Mouse (Mus musculus): ENCODE results near the gene Atxn1.

Atxn1 gene

DNA sequence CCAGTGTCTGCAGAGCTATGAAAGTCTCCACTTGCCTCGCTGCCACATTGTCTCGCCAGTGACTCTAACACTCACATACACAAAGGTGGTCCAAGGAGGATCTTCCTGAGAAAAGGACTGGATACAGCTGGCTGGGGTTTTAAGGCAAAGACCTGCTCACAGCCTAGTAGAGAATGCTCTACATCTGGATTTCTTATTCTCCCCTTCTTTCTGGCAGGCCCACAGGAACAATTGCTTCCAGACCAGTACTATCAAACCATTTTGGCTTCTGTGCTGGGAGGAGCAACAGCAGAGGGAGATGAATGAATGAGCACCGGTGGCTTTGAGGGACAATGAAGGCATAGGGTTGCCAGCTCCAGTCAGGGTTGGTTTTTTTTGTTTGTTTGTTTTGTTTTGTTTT lies 265.8 kb downstream of the Atxn1 start:
- no peak for DNase-seq

DNA sequence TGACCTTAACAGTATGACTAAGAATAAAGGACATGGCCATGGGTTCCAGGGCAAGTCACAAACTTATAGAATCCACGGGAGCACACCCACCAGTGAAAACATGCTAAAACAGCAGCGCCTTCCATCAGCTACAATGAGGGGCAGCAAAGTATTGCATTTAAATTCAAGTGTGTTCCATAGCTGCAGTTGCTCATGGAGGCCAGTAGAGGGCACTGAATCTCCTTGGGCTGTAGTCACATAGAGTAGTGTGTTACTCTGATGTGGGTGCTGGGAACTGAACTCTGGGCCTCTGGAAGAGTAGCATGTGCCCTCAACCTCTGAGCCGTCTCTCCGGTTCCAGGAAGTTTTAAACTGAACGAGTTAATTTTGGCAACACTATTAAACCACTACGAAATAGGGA lies 268.8 kb downstream of the Atxn1 start:
- no peak for DNase-seq

DNA sequence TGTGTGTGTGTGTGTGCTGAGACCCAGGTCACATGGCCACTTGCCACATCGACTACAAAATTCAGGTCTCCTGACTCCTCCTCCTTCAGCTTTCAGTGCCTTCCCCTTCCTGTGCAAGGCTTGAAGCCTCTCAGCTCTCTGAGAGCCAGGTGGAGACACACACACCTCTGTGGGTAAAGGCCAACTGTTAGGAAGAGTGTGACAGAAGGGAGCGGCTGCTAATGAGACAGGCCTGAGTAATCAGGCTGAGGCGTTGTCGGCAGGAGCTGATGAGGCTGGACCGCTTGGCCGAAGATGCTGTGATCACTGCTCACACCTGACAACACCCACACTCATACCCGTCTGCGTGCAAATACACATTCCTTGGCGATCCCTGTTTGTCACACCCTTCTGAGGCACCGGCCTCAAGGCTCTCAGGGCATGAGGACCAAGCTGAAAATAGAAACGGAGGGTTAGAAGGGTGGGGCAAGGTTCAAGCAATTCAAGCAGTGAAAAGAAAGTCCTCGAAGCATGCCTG lies 269.8 kb downstream of the Atxn1 start:
- DNase-seq, result peak; percentile 23

DNA sequence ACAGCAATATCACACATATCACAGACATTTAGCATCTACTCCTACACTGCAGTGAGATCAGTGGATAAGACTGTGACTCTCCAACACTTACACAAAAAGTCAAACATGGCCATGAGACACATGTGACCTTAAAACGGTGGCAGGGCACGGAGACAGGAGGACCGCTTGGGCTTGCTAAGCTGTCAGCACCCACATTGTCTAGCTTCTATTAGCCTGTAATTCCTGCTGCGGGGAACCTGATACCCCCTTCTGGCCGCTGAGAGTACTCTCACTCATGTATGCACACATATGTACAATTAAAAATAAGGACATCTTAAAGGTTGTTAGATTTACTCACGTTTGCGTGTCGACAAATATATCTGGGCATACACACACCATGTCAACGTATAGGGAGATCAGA lies 270.9 kb downstream of the Atxn1 start:
- DNase-seq, result no peak

DNA sequence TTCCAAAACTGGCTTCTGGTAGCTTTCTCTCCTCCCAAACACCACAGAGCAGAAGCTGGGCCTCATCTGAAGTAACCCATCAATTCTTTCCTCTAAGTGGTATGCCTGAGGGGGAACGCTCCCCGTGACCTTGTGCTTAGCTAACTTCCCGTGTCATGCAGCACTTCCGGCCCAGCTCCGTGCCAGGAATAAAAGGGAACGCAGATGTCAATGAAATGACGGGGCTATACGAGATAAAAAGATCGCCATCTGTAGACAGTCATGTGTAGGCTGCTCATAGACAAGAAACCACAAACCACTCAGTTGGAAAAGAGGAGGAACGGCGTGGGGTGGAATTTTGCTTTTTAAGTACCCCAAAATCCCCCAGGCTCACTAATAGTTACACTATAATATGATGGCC lies 271.3 kb downstream of the Atxn1 start:
- DNase-seq, result no peak

DNA sequence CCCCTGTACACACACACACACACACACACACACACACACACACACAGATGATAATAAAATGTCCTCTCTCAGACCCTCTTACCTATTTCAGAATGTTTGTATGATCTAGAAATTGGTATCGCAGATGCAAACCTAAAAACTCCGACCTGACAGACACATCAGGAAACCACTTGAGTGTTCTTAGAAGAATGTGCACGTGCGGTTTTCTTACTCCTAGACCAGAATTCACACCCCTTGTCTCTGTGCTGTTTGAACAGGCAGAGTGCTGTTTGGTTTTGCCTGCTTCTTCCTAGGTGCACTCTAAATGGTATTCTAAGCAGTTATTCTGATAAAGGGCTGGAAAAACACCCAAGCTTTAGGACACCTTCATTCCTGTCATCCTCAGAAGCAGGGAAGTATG lies 271.7 kb downstream of the Atxn1 start:
- DNase-seq, result no peak

DNA sequence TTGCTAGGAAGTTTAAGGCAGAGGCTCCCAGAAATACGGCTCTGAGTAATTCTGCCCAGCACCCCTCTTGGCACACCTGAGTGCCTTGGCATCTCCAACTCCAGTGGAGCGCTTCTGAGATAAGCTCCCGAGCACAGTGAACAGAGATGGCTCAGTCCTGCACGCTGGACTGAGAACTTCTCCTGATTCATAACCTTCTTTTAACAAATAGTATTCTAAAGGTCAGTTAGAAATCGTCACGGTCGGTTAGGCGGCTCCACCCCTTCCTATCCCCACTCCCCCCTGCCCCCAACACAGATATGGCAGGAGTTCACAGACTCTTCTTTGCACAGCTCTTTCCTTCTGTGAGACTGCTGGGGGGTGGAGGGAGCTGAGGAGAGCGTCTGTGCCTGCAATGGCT lies 272.4 kb downstream of the Atxn1 start:
- DNase-seq, result no peak

DNA sequence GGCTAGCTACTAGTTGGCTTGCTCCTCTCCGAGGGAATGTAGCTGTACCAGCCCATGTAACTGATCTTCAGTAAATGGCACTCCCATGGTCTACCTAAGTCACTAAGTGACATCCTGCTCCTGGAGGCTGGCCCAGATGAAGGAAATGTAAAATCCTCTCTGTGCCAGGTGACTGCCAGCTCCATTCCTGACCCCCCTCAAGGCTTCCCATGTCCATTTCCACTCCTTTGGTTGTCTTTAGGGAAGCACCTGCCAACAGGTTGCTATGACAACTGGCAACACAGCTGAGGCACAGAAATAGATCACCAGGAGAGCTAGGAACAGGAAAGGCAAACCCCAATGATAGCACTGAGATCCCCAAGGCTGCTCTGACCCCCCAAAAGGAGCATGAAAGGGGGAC lies 274.4 kb downstream of the Atxn1 start:
- DNase-seq, result peak; percentile 24

DNA sequence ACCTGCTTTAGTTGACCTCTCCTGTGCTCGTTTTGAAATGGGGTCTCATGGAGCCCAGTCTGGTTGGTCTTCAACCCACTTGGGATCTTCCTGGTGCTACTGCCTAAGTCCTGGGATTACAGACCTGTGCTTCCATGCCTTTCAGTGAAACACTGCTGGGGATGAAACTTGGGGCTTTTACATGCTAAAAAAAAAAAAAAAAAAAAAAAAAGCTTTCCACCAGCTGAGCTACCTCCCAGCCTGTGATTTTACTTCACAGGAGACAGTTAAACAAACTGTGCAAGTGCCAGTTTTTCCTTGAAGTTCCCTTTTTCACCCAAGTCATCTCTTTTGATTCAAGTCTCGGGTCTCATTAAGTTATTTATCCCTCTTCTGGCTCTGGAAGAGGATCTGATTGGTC lies 275.9 kb downstream of the Atxn1 start:
- DNase-seq, result no peak

DNA sequence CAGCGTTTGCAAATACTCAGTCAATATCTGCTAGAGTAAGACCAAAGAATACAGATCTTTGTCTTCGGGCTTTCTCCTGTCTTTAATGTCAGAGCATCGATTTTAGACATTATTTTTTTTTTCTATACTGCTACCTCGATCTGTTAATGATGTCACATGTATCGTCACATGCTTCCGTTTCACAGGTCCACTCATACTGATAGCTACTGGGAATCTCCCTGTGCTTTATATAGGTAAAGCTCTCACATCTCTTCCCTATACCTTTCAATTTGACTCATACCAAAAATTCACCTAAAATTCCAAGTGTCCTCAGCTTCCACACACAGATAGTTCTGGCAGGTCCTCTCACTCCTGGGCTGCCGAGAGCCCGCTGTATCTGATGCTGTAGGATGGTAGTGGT lies 277.2 kb downstream of the Atxn1 start:
- DNase-seq, result no peak

DNA sequence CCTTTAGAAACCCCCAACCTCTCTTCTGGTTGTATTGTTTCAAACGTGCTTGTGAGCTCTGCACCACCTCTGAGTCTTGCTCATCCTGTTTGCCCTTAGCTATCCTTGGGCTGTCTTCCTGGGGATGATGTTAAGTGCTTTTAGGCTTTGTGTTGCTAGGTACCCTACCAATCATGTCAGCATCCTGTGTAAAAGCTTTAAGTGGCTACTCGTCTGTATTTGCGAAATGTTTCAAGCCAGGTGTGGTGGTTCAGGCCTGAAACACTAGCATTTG lies 278.6 kb downstream of the Atxn1 start:
- DNase-seq, result no peak

DNA sequence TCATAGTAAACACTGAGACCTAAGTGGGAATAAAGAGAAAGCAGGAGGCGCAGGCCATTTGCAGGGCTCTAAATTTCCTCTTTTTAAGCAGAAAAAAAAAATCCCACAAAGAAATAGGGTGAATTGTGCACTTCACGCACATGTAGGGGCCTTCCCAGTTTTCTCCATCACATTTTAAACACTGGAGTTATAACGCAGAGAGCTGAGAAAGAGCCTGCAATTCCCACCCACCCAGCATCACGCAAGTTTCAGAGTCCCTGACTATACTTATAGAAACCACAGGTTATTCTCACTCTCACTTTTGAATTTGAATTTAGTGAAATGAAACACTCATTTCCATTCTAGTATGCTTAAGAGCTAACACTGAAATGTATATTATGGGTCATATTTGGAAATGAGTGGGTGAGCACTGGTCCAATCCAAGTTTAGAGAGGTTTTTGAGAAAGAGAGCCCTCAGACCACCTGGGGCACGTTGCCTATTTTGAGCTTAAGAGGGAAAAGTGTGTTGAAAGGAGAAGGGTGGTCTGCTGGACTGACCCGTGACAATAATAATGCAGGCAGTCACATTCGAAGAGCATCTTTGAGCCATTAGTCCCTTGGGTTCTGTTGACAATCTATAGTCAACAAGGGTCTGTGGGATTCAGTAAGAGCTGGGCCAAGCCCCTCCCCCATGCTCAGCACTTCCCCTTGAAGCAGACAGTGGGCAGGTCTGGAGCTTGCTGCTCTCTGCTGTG lies 279.1 kb downstream of the Atxn1 start:
- DNase-seq, result no peak

DNA sequence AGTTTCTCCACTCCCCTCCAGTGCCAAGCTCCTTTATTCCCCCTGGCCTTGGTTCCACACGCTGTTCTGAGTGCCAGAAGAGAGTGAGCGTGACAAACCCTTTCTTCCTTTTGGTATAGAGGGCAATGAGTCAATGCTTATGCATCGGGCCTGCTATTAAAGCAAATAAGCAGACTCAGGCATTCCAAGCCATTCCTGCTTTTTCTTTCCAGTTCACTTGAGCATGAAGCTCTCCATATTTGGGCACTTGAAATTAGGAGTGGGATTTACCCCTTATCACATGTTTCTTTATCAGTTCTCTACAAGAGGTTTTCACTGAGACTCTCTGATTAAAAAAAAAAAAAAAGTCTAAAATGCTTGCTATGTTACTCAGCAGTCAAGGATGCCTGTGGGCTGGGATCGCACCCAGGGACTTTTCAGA lies 279.9 kb downstream of the Atxn1 start:
- no peak for DNase-seq

DNA sequence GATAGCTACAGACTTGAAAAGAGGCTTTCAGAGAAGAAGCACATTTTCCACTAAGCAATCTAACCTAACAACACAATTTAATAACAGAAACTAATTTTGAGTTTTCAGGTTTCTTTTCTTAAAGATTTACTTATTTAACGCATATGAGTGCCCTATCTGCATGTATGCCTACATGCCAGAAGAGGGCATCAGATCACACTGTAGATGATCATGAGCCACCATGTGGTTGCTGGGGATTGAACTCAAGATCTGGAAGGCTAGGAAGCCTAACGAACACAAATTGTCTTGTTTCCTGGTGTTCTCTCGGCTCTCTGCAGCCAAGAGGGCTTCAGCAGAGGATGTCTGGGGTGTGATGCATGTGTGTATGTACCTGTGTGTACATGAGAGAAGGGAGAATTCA lies 280.8 kb downstream of the Atxn1 start:
- no peak for DNase-seq

DNA sequence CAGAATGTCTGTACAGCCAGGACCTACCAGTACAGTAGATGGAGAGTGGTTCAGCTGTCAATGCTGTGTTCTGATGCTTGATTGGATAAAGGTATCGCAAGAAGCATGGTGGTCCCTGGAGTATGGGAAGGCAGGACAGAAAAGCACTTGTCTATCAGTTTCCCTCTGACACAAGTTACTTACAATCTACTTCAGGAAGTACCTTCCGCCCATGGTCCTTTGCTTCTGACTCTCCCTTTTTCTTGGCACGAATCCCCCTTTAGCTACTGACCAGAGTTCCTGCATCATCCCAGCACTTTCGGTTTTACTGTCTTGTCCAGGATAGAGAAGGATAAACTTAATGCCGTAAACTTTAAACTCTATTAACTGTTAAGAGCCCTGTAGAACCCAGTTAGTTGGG lies 283.6 kb downstream of the Atxn1 start:
- no peak for DNase-seq

DNA sequence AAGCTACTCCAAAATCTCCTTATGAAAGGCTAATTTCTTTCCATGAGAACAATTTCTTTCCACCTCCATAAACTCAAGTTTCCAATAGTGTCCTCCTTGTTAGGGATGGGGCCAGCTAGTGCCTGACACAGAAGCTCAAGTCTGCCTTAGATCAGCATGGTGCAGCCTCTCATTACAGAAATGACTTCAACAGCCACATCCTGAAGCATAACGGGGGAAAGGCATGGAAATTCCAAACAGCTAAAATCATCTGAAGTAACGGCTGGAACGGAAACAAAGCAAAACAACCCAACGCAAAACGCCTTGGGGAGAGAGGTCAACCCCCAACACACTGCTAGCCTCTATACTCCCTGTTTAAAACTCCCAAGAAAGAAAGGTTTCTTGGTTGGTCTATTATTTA lies 284.2 kb downstream of the Atxn1 start:
- DNase-seq, result no peak

DNA sequence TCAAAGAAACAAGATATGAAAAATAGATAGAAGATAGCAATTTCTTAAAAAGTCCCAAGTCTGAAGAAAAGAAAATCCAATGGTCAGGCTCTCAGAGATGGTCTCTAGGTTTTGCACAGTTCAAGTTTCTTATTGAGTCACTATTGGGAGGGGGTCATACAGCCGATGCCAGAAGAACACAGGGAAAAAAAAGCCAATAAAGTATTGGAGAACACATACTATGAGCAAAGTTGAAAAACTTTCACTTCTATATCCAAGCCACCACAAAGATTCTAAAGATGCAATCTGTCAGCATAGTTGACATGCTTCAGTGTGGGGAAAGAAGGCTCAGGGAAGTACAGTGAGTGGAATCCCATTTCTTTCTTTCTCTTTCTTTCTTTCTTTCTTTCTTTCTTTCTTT lies 285.7 kb downstream of the Atxn1 start:
- no peak for DNase-seq

DNA sequence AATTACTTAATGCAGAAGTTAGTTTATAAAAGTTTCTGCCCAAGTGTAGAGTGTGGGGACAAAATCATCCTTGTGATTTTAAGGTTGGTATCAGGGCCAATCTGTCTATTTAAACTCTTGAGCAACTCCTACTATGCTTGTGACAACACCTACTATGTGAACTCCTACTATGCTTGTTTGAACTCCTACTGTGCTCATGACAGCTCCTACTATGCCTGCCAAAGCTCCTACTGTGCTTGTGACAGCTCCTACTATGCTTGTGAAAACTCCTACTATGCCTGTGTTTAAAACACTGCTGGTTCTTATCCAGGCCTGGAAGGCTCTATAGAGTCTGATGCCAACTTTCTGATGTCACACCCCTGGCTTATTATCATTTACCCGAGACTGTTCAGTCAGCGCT lies 292.2 kb downstream of the Atxn1 start:
- DNase-seq, result no peak

DNA sequence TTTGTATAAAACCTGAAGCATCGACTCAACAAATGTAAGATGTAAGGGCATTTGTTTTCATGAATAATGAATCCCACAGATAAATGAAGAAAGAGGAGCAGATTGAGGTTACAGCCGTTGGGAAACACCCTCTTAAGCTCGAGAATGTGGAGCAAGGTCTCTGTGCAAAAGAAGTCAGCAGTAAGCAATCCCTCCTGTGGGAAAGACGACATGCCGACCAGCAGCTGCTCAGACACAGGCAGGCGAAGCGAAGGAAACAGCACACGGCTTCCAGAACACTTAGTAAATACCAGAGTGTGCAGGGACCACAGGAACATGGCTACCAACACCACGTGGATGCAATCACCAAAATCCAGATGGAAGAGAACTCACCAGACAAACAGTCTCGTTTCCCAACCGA lies 294.8 kb downstream of the Atxn1 start:
- DNase-seq, result no peak

DNA sequence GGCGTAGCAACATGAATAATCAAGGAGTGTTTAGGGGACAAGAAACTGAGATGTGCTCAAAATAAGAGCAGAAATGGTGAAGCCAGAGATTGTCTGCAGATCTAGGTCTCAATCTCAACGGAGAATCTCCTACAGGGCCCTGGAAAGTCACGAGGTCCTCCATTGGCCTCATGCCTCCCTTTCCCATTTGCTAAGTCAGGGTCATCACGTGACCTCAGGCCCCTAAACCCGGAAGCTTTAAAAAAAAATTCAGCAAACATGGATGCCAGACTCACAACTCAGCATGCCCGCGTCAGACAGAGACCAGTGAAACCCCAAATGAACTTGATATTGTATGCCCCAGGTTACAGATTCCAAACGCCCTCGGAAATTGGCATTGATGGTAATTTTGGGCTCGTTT lies 302.0 kb downstream of the Atxn1 start:
- DNase-seq, result no peak

DNA sequence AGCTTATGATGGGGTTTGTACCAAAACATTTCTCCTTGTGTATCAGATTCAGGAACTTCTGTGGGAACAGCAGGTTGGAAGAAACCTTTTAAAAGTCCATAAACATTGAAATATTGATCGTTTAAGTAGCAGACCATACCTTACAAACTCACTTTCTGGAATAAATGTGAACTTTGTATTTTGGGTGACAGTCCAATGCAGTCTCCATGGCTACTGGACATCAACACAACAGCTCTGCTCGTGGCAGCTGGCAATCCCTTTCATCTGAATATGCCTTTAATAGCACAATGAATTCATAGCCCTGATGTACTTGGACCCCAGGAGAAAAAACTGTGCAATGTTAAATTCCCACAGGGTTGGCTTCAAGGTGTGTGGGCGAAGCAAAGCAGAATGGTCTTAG lies 302.6 kb downstream of the Atxn1 start:
- DNase-seq, result no peak

DNA sequence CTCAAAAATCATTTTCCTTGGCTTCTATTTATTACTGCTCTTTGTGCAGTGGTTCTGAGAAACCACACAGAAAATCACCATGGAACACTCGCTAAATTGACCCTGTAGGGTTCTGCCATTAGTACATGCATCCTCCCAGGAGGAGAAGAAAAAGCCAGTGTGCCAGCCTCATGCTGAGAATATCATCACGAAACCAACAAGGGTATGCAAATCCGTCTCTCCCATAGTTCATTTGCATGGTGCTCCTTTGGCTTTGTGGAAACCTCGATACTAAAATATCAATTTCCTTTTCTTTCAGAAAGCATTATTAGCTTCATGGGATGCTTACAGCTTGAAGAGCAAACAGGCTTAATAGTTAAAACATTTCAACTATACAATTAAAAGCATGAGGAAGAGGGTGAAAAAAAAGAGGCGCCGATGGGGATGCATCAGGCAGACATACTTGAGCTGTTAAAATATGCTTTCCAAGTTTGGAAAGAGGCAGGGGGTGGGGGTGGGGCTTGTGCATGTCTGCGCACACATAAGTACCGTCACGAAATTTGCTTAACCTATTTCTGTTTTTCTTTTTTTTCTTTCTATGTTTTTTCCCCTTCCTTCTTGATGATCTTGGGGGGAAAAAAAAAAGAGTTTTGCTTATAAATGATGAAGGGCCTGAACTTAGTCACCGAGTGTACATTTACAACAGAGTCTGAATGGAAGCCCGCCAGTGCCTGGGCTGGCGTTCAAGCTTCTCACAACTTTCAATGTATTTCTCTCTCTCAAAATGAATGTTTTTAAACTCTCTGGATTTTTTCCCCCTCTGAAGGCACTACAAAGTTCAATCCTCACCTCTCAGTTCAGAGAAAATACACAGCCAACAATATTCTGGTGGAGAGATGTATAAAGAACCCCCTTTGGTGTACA lies 303.3 kb downstream of the Atxn1 start:
- DNase-seq, result no peak

DNA sequence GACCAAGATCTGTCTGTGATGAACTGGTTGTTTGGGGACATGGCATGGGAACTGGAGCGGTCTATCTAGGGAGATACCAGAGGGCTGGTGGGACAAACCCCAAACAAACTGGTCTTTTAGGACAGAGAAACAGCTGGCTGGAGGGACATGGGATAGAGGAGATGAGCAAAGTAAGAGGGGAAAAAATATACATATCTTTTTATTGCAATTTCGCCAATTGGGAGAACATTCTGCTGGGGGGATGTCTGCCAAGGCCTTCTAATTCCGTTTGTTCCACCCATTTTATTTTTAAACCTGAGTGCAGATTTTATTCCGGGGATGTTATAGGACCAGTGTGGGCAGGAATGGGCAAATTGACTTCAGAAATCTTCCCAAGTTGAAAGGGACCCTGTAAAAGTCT lies 305.0 kb downstream of the Atxn1 start:
- no peak for DNase-seq

DNA sequence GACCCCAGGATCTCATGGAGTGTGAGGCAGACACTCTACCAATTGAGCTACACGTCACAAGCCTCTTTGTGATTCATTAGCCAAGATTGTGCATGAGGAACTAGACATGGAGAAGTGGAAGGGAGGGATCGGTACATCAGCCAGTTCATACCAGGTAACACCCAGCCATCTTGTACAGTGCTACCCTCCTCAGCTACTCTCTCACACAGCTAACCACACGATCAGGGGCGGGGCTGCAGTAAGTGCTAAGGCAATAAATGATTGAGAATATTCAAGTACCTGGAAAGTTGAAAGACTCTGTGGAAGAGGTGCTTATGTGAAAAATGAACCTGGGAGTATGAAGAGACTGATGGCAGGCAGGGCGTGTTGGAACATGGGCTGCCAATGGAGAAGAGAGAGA lies 306.5 kb downstream of the Atxn1 start:
- DNase-seq, result no peak

DNA sequence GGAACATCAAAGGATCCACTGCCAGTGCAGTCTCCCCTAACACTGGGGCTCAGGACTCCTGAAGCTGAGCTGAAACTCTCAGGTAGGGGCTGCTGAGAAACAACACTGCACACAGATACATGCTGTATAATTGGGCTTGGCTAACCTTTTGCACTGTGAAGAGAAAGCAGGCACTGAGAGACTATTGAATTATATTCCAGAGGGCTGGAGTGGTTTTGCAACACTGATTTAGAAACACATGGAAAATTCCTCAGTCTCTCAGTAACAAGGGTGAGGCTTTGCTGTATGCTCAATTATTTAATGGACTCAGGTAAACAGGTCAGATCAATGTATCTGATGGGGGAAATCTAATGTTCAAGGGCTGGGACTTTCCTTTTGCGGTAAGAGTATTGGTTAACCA lies 307.6 kb downstream of the Atxn1 start:
- DNase-seq, result no peak
